8 mouse cellular contexts compared by ENCODE assay signal in genomic region chr17:43077540-43077939, GRCm38 (mm10).
DNase-seq lines count a peak whose midpoint lies in the region; ATAC-seq lines count a peak whose summit lies in the region.

No protein-coding gene starts in this region.

- H3K4me1 ChIP-seq in erythroblast, embryonic 14.5 days (ENCODE audit: control insufficient read depth) = peaks cover 67% of the 10 kb centered on the region
- H3K4me1 ChIP-seq in kidney, embryonic 14.5 days (ENCODE audit: control insufficient read depth, insufficient read depth, low read length) = peaks cover 19% of the 10 kb centered on the region
- peaks cover 9% of the 10 kb centered on the region for H3K4me1 ChIP-seq in neural tube, embryonic 12.5 days

- H3K4me3 ChIP-seq in erythroblast, embryonic 14.5 days (replicated peaks) = peak overlapping the region; percentile 48
- no peak overlapping the region for H3K4me3 ChIP-seq in kidney, embryonic 14.5 days (ENCODE audit: low read length)
- H3K4me3 ChIP-seq in neural tube, embryonic 12.5 days = no peak overlapping the region

- peaks cover 78% of the 10 kb centered on the region for H3K36me3 ChIP-seq in erythroblast, embryonic 14.5 days (ENCODE audit: control insufficient read depth)
- H3K36me3 ChIP-seq in kidney, embryonic 14.5 days (ENCODE audit: control insufficient read depth, insufficient read depth, low read length) = no peaks in the 10 kb centered on the region
- H3K36me3 ChIP-seq in neural tube, embryonic 12.5 days = no peaks in the 10 kb centered on the region

- no peaks in the 10 kb centered on the region for H3K27me3 ChIP-seq in erythroblast, embryonic 14.5 days (ENCODE audit: control insufficient read depth)
- no peaks in the 10 kb centered on the region for H3K27me3 ChIP-seq in kidney, embryonic 14.5 days (ENCODE audit: control insufficient read depth, insufficient read depth, low read length)
- no peaks in the 10 kb centered on the region for H3K27me3 ChIP-seq in neural tube, embryonic 12.5 days (replicated peaks)

- ATAC-seq in kidney, embryonic 14.5 days (ENCODE audit: low FRiP score, low TSS enrichment) = peak; percentile 41
- no peak for ATAC-seq in neural tube, embryonic 12.5 days (ENCODE audit: low FRiP score, low read depth)

- H3K27ac ChIP-seq in kidney, embryonic 14.5 days (ENCODE audit: low read depth, low read length) = peak overlapping the region; percentile 60; the same call in 1 of the 2 replicates
- no peak overlapping the region for H3K27ac ChIP-seq in neural tube, embryonic 12.5 days

- intact Hi-C loops in heart, postnatal 25 days (cut with DNase I) = loop anchor here (5.0 kb wide), 2 partner anchors 60 to 150 kb away; partner anchors contain the start of gene Tnfrsf21

- DNase-seq in heart, adult 9 months (ENCODE audit: low spot score in 2 of 2) = peak; percentile 15 to 28
- DNase-seq in heart, postnatal 25 days (ENCODE audit: low spot score) = no peak
- no peak for DNase-seq in frontal cortex, postnatal 14 days (ENCODE audit: low spot score in 2 of 2)
- DNase-seq in gastrocnemius, postnatal 4 days (ENCODE audit: low spot score in 2 of 2) = no peak
- no peak for DNase-seq in gastrocnemius, postnatal 10 days

- WGBS in kidney, embryonic 14.5 days = 34% methylated on average over 4 of the region's 4 CpGs
- 47% methylated on average over 4 of the region's 4 CpGs for WGBS in neural tube, embryonic 12.5 days

- peak overlapping the region; percentile 31; the same call in 1 of the 2 replicates for H3K4me2 ChIP-seq in kidney, embryonic 14.5 days (replicated peaks; ENCODE audit: low read depth, low read length)
- peak overlapping the region; percentile 34; the same call in 1 of the 2 replicates for H3K4me2 ChIP-seq in neural tube, embryonic 12.5 days (replicated peaks)

- H3K9me3 ChIP-seq in erythroblast, embryonic 14.5 days (ENCODE audit: control insufficient read depth, low read length) = no peaks in the 10 kb centered on the region
- no peaks in the 10 kb centered on the region for H3K9me3 ChIP-seq in kidney, embryonic 14.5 days (ENCODE audit: control insufficient read depth, low read length)
- H3K9me3 ChIP-seq in neural tube, embryonic 12.5 days = no peaks in the 10 kb centered on the region

- peak overlapping the region; percentile 8; the same call in 1 of the 2 replicates for H3K9ac ChIP-seq in kidney, embryonic 14.5 days (ENCODE audit: low read depth, low read length)
- no peak overlapping the region for H3K9ac ChIP-seq in neural tube, embryonic 12.5 days

Comparison
In these comparisons a context has a peak if more than half of its experiments do, and no peak if none do; other contexts are left out.
1. DNase-seq: peak in heart, adult 9 months (2 of 2); none in heart, postnatal 25 days (single experiment), frontal cortex, postnatal 14 days (0 of 2), gastrocnemius, postnatal 4 days (0 of 2) and gastrocnemius, postnatal 10 days (single experiment).